Mouse (Mus musculus) ES-Bruce4 (cell line): Measurements from ENCODE around the gene Slc29a3. TPM values are rescaled to one million over a fixed set of nuclear protein-coding genes. Genes with fewer than 3 reads are reported as not detected.

ENCODE experiments used
- H3K27ac ChIP-seq: 2 replicates; pipeline ENCODE4 v1.5.1; 2012; ENCODE audit warnings: low read length, inconsistent platforms; ENCODE audit not compliant: insufficient read depth
- H3K27me3 ChIP-seq: 2 replicates; pipeline ENCODE4 v1.6.1; 2012; ENCODE audit warnings: mild to moderate bottlenecking, low read length, inconsistent platforms; ENCODE audit not compliant: control insufficient read depth, poor library complexity, insufficient read depth, severe bottlenecking
- H3K36me3 ChIP-seq: 2 replicates; pipeline ENCODE4 v1.6.1; 2012; ENCODE audit warnings: inconsistent platforms, mild to moderate bottlenecking, low read length, moderate library complexity; ENCODE audit not compliant: control insufficient read depth, poor library complexity, insufficient read depth, severe bottlenecking
- H3K4me1 ChIP-seq: one replicate; pipeline ENCODE4 v1.8.1; 2011; ENCODE audit warnings: low read length; ENCODE audit not compliant: control insufficient read depth, insufficient read depth
- H3K4me3 ChIP-seq: 2 replicates; pipeline ENCODE4 v1.5.1; 2011; ENCODE audit warnings: low read depth, mild to moderate bottlenecking, low read length
- H3K9ac ChIP-seq: 2 replicates; pipeline ENCODE4 v1.6.1; 2012; ENCODE audit warnings: low read depth, mild to moderate bottlenecking, inconsistent platforms; ENCODE audit not compliant: poor library complexity, severe bottlenecking
- H3K9me3 ChIP-seq: replicated peaks from 2 replicates; pipeline ENCODE4 v1.6.1; 2012; ENCODE audit warnings: mild to moderate bottlenecking, low read length, inconsistent platforms; ENCODE audit not compliant: control insufficient read depth, poor library complexity, insufficient read depth, severe bottlenecking
- CTCF ChIP-seq: IDR thresholded peaks from one replicate; pipeline ENCODE4 v1.8.1; 2011; ENCODE audit warnings: low read depth, low read length
- EP300 ChIP-seq: IDR thresholded peaks from 2 replicates; pipeline ENCODE4 v1.6.1; 2011; ENCODE audit warnings: low read depth, low read length; ENCODE audit not compliant: insufficient read depth
- POLR2A ChIP-seq: IDR thresholded peaks from one replicate; pipeline ENCODE4 v1.8.1; 2011; ENCODE audit warnings: low read length; ENCODE audit not compliant: insufficient read depth
- polyA plus RNA-seq: library from polyadenylated mRNA; stranded (reverse); fragments of >200 nt; gene quantifications from 2 replicates; pipeline ENCODE4 v1.2.4, GENCODE M21; 2011; ENCODE audit warnings: low read depth; ENCODE audit not compliant: missing spikeins, insufficient read depth, insufficient read length

Slc29a3 gene
- polyA plus RNA-seq, 1 experiment = 8.7 TPM

DNA sequence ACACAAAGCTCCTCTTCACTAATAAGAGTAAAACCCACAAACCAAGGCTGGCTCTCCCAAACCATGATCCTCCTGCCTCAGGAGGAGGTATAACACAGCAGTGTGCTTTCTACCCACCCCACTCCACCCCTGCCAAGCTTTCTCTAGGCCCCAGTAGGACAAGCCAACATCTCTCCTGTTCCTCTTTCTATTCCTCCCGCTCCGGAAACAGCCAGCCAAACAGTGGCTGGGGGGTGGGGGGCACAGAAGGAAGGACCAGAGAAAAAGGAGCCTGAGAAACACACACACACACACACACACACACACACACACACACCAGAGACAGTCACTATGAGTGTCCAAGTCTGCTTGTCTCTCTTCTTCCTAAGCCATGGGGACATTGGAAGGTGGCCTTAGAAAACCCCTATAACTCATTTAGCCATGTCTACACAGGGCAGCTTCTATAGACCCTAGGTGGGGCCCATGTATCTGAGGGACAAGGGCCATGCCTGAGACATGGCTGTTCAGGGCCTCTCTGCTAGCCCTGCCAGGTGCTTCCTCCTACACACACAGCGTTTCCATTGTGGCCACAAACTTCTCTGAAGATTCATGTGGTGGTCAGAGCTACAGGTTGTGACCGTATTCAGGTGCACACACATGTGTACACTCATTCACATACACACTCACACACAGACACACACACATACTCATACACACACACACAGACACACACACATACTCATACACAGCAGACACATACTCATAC lies 12.8 kb downstream of the Slc29a3 start:
- TF ChIP-seq EP300 = no peak
- TF ChIP-seq POLR2A = no peak
- no peak for TF ChIP-seq CTCF

GRCm38 (mm10) chr10:60737886-60738640 lies 14.5 kb downstream of the Slc29a3 start:
- Histone ChIP-seq H3K9me3 (no peaks in the 10 kb centered on the region), H3K9ac (no peak overlapping the region), H3K4me3 (no peak overlapping the region), H3K27me3 (no peaks in the 10 kb centered on the region), H3K27ac (no peak overlapping the region), H3K4me1 (no peaks in the 10 kb centered on the region), H3K36me3 (no peaks in the 10 kb centered on the region)
- TF ChIP-seq POLR2A = no peak
- TF ChIP-seq EP300 = no peak
- no peak for TF ChIP-seq CTCF

More for the DNA sequence above, 12.8 kb downstream of the Slc29a3 start:
- Histone ChIP-seq H3K4me1 (no peaks in the 10 kb centered on the region), H3K4me3 (no peak overlapping the region), H3K9ac (no peak overlapping the region), H3K9me3 (no peaks in the 10 kb centered on the region), H3K27ac (no peak overlapping the region), H3K27me3 (no peaks in the 10 kb centered on the region), H3K36me3 (no peaks in the 10 kb centered on the region)

- Histone ChIP-seq H3K27me3 (no peaks in the 10 kb centered on the region), H3K4me1 (no peaks in the 10 kb centered on the region), H3K4me3 (no peak overlapping the region), H3K27ac (no peak overlapping the region), H3K36me3 (no peaks in the 10 kb centered on the region), H3K9ac (no peak overlapping the region), H3K9me3 (no peaks in the 10 kb centered on the region)
- TF ChIP-seq POLR2A = no peak
- TF ChIP-seq EP300 = no peak
- no peak for TF ChIP-seq CTCF
Measured at GRCm38 (mm10) chr10:60737169-60737728, 15.3 kb downstream of the Slc29a3 start.

DNA sequence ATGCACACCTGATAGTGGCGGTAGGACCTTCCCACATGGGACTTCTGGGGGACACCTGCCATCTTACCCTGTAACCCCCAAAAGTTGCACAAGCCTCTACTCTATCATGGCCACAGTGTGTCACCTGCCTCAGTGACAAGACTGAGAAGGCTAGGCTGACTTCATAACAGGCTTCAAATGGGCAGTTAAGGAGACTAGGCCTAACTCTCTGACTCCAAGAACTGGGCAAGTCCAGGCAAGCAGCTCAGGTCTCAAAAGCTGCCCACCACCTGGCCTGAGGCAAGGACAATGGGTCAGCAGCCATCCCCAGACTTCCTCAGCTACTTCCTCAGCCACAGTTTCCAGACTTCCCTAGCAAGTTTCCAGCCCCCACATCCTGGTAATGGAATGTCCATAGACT lies 16.9 kb downstream of the Slc29a3 start:
- no peaks in the 10 kb centered on the region for H3K36me3 ChIP-seq
- TF ChIP-seq EP300 = 0 out of 2 replicates have a peak, but pooled peaks have one; percentile 14
- TF ChIP-seq CTCF = no peak
- no peak overlapping the region for H3K9ac ChIP-seq
- H3K27ac ChIP-seq = no peak overlapping the region
- no peaks in the 10 kb centered on the region for H3K4me1 ChIP-seq
- no peak overlapping the region for H3K4me3 ChIP-seq
- no peaks in the 10 kb centered on the region for H3K9me3 ChIP-seq
- H3K27me3 ChIP-seq = no peaks in the 10 kb centered on the region

- H3K9ac ChIP-seq = no peak overlapping the region
- H3K9me3 ChIP-seq = no peaks in the 10 kb centered on the region
- peaks cover 4% of the 10 kb centered on the region for H3K4me1 ChIP-seq
- H3K36me3 ChIP-seq = no peaks in the 10 kb centered on the region
- no peak overlapping the region for H3K27ac ChIP-seq
- TF ChIP-seq POLR2A = no peak
- no peak for TF ChIP-seq CTCF
- no peak for TF ChIP-seq EP300
- H3K27me3 ChIP-seq = no peaks in the 10 kb centered on the region
- no peak overlapping the region for H3K4me3 ChIP-seq
Measured at GRCm38 (mm10) chr10:60733471-60733870, 19.1 kb downstream of the Slc29a3 start.

DNA sequence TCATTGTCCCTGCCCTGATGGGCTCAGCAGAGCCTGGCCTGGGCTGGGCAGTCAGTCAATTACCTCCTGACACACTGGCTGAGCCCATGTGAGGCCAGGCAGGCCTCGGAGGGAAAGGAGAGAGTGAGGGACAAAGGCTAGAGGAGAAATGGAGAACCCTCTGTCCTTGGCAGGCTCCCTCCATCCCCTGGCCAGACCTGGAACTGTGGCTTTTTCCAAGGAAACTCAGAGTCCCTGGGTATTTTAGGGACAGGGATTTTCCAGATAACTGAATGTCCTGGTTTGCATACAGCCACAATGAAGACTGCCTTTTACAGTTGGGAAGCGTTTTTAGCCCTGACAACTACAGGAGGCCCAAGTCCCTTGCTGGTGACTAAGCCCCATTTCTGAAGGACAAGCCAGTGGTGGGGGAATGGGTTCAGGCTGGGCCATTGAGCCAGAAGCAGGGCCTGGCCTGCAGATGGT lies 20.2 kb downstream of the Slc29a3 start:
- TF ChIP-seq POLR2A (no peak), CTCF (no peak), EP300 (no peak)
- Histone ChIP-seq H3K27ac (no peak overlapping the region), H3K4me1 (peaks cover 7% of the 10 kb centered on the region), H3K36me3 (no peaks in the 10 kb centered on the region), H3K9ac (no peak overlapping the region), H3K27me3 (no peaks in the 10 kb centered on the region), H3K9me3 (no peaks in the 10 kb centered on the region), H3K4me3 (no peak overlapping the region)
